Mouse (Mus musculus): ENCODE data around the gene Cbx2. TPM values are rescaled to one million over a fixed set of nuclear protein-coding genes. Genes with fewer than 3 reads are reported as not detected.
A peak's percentile ranks its signal among the peaks of the same experiment; 100 is the strongest.

Cbx2 gene
- total and polyA plus RNA-seq, 3 experiments: 13.1 to 13.3 TPM; not detected in 1

DNA sequence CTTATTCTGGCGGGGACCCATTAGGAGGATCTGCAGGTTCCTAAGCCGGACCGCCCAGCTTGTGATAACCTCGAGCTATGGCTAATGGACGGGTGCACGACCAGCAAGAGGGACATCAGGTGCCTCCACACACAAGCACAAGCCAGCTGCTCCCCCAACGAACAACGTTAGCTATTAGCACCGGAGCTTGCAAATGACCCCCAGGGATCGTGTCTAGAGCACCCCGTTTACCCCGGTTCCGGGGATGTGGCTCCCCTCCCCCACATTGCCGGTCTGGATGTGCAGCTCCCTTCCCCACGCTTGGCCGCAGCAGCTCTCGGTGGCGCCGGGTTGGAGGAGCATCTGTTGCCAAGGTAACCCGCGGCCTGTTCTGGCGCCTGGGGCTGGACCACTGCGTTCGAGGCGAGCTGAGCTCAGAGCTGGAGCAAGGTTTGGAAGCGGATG, 23.4 kb upstream of the Cbx2 start:
- Histone ChIP-seq H3K4me3 (ENCODE audit: control insufficient read depth in 1 of 2, insufficient read depth in 1 of 2, low read depth in 2 of 2, low read length in 2 of 2) (no peak overlapping the region), H3K27ac (ENCODE audit: control insufficient read depth, low read depth, low read length) (no peak overlapping the region), H3K79me2 (ENCODE audit: control insufficient read depth, insufficient read depth, low read length, poor library complexity) (no peaks in the 10 kb centered on the region), H3K27me3 (ENCODE audit: control insufficient read depth in 1 of 2, insufficient read depth in 2 of 2, low read length in 2 of 2) (no peaks in the 10 kb centered on the region; a peak in 1 of 4 replicates), H3K9me3 (replicated peaks; ENCODE audit: insufficient read depth, low read length) (no peaks in the 10 kb centered on the region), H3K36me3 (ENCODE audit: control insufficient read depth in 1 of 2, insufficient read depth in 2 of 2, low read length in 2 of 2) (no peaks in the 10 kb centered on the region), H3K9ac (ENCODE audit: control insufficient read depth, low read depth, low read length, poor library complexity, severe bottlenecking) (no peak overlapping the region), H3K4me1 (ENCODE audit: control insufficient read depth in 1 of 2, insufficient read depth in 2 of 2, low read length in 2 of 2) (peaks cover 2 to 3% of the 10 kb centered on the region in 2 experiments; a peak in 2 of 4 replicates)
- TF ChIP-seq MAFK (IDR thresholded peaks at IDR 0.05; ENCODE audit: borderline replicate concordance, low read depth, low read length) (no peak), E2F4 (IDR thresholded peaks at IDR 0.05; ENCODE audit: borderline replicate concordance, low read depth, low read length) (no peak), ZC3H11A (IDR thresholded peaks at IDR 0.05; ENCODE audit: low read depth, low read length) (no peak), TBP (IDR thresholded peaks at IDR 0.05; ENCODE audit: low read depth, low read length) (no peak), RAD21 (IDR thresholded peaks at IDR 0.05; ENCODE audit: low read depth, low read length) (no peak), MEF2A (IDR thresholded peaks at IDR 0.05; ENCODE audit: extremely low read depth, insufficient replicate concordance, low read depth, low read length, poor library complexity, severe bottlenecking) (no peak), TAL1 (IDR thresholded peaks at IDR 0.05; ENCODE audit: low read length) (no peak), MAX (IDR thresholded peaks at IDR 0.05; ENCODE audit: low read length) (no peak), MYC (IDR thresholded peaks at IDR 0.05; ENCODE audit: low read depth, low read length) (no peak), CHD1 (IDR thresholded peaks at IDR 0.05; ENCODE audit: low read depth, low read length) (no peak), NRF1 (IDR thresholded peaks at IDR 0.05; ENCODE audit: insufficient read depth, low read depth, low read length, poor library complexity, severe bottlenecking) (no peak), BHLHE40 (IDR thresholded peaks at IDR 0.05; ENCODE audit: borderline replicate concordance, low read depth, low read length) (no peak), ELF1 (IDR thresholded peaks at IDR 0.05; ENCODE audit: low read depth, low read length) (no peak), KAT2A (conservative IDR thresholded peaks at IDR 0.05; ENCODE audit: low read depth, low read length) (no peak), RCOR1 (IDR thresholded peaks at IDR 0.05; ENCODE audit: low read depth, low read length) (no peak), ETS1 (IDR thresholded peaks at IDR 0.05; ENCODE audit: low read depth, low read length) (no peak), CTCF (IDR thresholded peaks at IDR 0.05 in 2 of 3, conservative IDR thresholded peaks at IDR 0.05 in 1 of 3; ENCODE audit: control insufficient read depth in 1 of 3, insufficient read depth in 1 of 3, low read depth in 2 of 3, low read length in 3 of 3, poor library complexity in 1 of 3, severe bottlenecking in 1 of 3) (no peak), GABPA (IDR thresholded peaks at IDR 0.05; ENCODE audit: low read depth, low read length) (no peak)
- DNase-seq (ENCODE audit: low read depth, low spot score): no peak

DNA sequence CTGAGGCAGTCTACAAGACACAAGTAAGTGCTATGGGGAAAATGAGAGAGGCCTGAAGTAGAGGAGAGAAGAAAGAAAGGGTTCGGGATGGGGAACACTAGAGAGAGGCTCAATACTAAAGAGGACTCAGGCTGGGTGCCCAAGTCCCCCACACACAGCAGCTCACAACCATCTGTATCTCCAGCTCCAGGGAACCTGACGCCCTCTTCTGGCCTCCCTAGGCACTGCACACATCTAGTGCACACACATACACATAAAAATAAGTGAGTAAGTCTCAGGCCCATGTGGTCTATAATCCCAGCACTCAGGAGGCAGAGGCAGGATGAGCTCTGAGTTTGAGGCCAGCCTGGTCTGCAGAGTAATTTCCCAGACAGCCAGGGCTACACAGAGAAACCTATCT, 21.9 kb upstream of the Cbx2 start:
- no peak for TF ChIP-seq MXI1 (IDR thresholded peaks at IDR 0.05; ENCODE audit: low read depth, low read length)
- TF ChIP-seq CTCF (IDR thresholded peaks at IDR 0.05 in 2 of 3, conservative IDR thresholded peaks at IDR 0.05 in 1 of 3; ENCODE audit: control insufficient read depth in 1 of 3, insufficient read depth in 1 of 3, low read depth in 2 of 3, low read length in 3 of 3, poor library complexity in 1 of 3, severe bottlenecking in 1 of 3): peak; percentile 13 to 26 (median 22); a peak in 2 of 6 replicates
- no peak overlapping the region for H3K9ac ChIP-seq (ENCODE audit: control insufficient read depth, low read depth, low read length, poor library complexity, severe bottlenecking)
- no peaks in the 10 kb centered on the region; a peak in 1 of 4 replicates for H3K27me3 ChIP-seq (ENCODE audit: control insufficient read depth in 1 of 2, insufficient read depth in 2 of 2, low read length in 2 of 2)
- H3K4me1 ChIP-seq (ENCODE audit: control insufficient read depth in 1 of 2, insufficient read depth in 2 of 2, low read length in 2 of 2): peaks cover 2 to 3% of the 10 kb centered on the region in 2 experiments; a peak in 2 of 4 replicates
- H3K27ac ChIP-seq (ENCODE audit: control insufficient read depth, low read depth, low read length): no peak overlapping the region
- H3K36me3 ChIP-seq (ENCODE audit: control insufficient read depth in 1 of 2, insufficient read depth in 2 of 2, low read length in 2 of 2): no peaks in the 10 kb centered on the region
- DNase-seq (ENCODE audit: low read depth, low spot score): peak; percentile 12
- no peaks in the 10 kb centered on the region for H3K9me3 ChIP-seq (replicated peaks; ENCODE audit: insufficient read depth, low read length)
- H3K79me2 ChIP-seq (ENCODE audit: control insufficient read depth, insufficient read depth, low read length, poor library complexity): no peaks in the 10 kb centered on the region
- H3K4me3 ChIP-seq (ENCODE audit: control insufficient read depth in 1 of 2, insufficient read depth in 1 of 2, low read depth in 2 of 2, low read length in 2 of 2): no peak overlapping the region
